Mouse (Mus musculus) bone marrow, adult 2 months (tissue): ENCODE measurements around the gene Zfp281. TPM values are rescaled to one million over a fixed set of nuclear protein-coding genes. Genes with fewer than 3 reads are reported as not detected.

Experiments
- polyA plus RNA-seq: library from polyadenylated mRNA; stranded (reverse); fragments of >200 nt; gene quantifications from 2 replicates; pipeline ENCODE4 v1.2.4, GENCODE M21; 2011; ENCODE audit warnings: low replicate concordance; ENCODE audit not compliant: missing spikeins, insufficient read depth, insufficient read length

The Zfp281 gene
- polyA plus RNA-seq, 1 experiment, result 7.9 TPM

Other genes with a start within 250 kb of the Zfp281 start
- 2.8 and 3.9 TPM in 2 replicates for gene Ddx59, start 209.6 kb upstream of the Zfp281 start, polyA plus RNA-seq
- gene Kif14, start 158.6 kb upstream of the Zfp281 start, polyA plus RNA-seq, result 12.3 and 15.0 TPM in 2 replicates